Mouse (Mus musculus) megakaryocyte, embryonic 14.5 days (primary cell): ENCODE results near the gene Fut11. TPM values are rescaled to one million over a fixed set of nuclear protein-coding genes. Genes with fewer than 3 reads are reported as not detected.

ENCODE experiments used
- H3K27me3 ChIP-seq: replicated peaks from 2 replicates; pipeline ENCODE3; 2012; ENCODE audit warnings: inconsistent platforms
- H3K36me3 ChIP-seq: replicated peaks from 2 replicates; pipeline ENCODE3; 2012; ENCODE audit warnings: low read length, inconsistent platforms, mixed read lengths
- H3K4me1 ChIP-seq: 2 replicates; pipeline ENCODE4 v1.6.1; 2012; ENCODE audit warnings: inconsistent platforms
- H3K4me3 ChIP-seq: replicated peaks from 2 replicates; pipeline ENCODE3; 2012; ENCODE audit warnings: moderate library complexity, mild to moderate bottlenecking, inconsistent platforms
- H3K9me3 ChIP-seq: 2 replicates; pipeline ENCODE4 v1.6.1; 2012; ENCODE audit warnings: inconsistent platforms
- FLI1 ChIP-seq: IDR thresholded peaks from 2 replicates; pipeline ENCODE4 v1.6.1; 2012; ENCODE audit warnings: low read length, inconsistent platforms, mixed read lengths
- GATA1 ChIP-seq: IDR thresholded peaks from 3 replicates; pipeline ENCODE4 v1.6.1; 2012; ENCODE audit warnings: mixed read lengths, low read length, inconsistent platforms, borderline replicate concordance
- polyA plus RNA-seq: library from polyadenylated mRNA; stranded (reverse); fragments of >175 nt; gene quantifications from 2 replicates; pipeline ENCODE4 v1.2.3, GENCODE M21; 2012; ENCODE audit warnings: low replicate concordance; ENCODE audit not compliant: insufficient read depth

Fut11 gene
- polyA plus RNA-seq, 1 experiment: 8.5 TPM

- no peaks in the 10 kb centered on the region for H3K36me3 ChIP-seq
- H3K4me1 ChIP-seq: peaks cover 67% of the 10 kb centered on the region
- peaks cover 28% of the 10 kb centered on the region for H3K27me3 ChIP-seq
- no peak overlapping the region for H3K4me3 ChIP-seq
- H3K9me3 ChIP-seq: no peaks in the 10 kb centered on the region
- no peak for TF ChIP-seq FLI1
- no peak for TF ChIP-seq GATA1
These were observed 35.9 kb upstream of the Fut11 start for GRCm38 (mm10) chr14:20658902-20659301.

DNA sequence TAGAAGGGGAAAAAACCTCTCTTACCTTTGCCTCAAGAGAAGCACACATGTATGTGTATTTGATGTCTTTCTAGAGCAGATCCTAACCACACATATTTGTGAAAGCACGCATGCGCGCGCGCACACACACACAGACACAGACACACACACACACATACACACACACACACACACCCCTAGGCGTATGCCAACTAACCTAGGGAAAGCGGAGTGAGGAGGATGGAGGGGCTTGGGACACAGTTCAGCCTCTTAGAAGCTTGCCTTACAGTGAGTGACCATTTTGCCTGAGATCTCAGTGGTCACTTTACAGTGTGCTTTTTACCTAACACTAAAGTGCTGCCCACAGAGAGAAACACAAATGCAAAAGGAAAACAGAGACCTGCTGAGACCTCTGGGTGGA is 35.1 kb upstream of the Fut11 start:
- TF ChIP-seq GATA1 (no peak), FLI1 (no peak)
- Histone ChIP-seq H3K4me1 (peaks cover 71% of the 10 kb centered on the region), H3K36me3 (no peaks in the 10 kb centered on the region), H3K9me3 (no peaks in the 10 kb centered on the region), H3K4me3 (no peak overlapping the region), H3K27me3 (peaks cover 35% of the 10 kb centered on the region)

GRCm38 (mm10) chr14:20660827-20661660 is 33.7 kb upstream of the Fut11 start:
- no peaks in the 10 kb centered on the region for H3K36me3 ChIP-seq
- no peak for TF ChIP-seq GATA1
- TF ChIP-seq FLI1: no peak
- peaks cover 57% of the 10 kb centered on the region for H3K4me1 ChIP-seq
- H3K27me3 ChIP-seq: peaks cover 45% of the 10 kb centered on the region
- no peaks in the 10 kb centered on the region for H3K9me3 ChIP-seq
- H3K4me3 ChIP-seq: peak overlapping the region; percentile 93

GRCm38 (mm10) chr14:20661661-20662331 is 33.0 kb upstream of the Fut11 start:
- Histone ChIP-seq H3K4me1 (peaks cover 52% of the 10 kb centered on the region), H3K9me3 (no peaks in the 10 kb centered on the region), H3K27me3 (peaks cover 52% of the 10 kb centered on the region), H3K36me3 (no peaks in the 10 kb centered on the region), H3K4me3 (peak overlapping the region; percentile 93)
- TF ChIP-seq FLI1: no peak
- no peak for TF ChIP-seq GATA1

GRCm38 (mm10) chr14:20662740-20663139 is 32.0 kb upstream of the Fut11 start:
- Histone ChIP-seq H3K4me3 (no peak overlapping the region), H3K36me3 (no peaks in the 10 kb centered on the region), H3K4me1 (peaks cover 47% of the 10 kb centered on the region), H3K27me3 (peaks cover 60% of the 10 kb centered on the region), H3K9me3 (no peaks in the 10 kb centered on the region)
- no peak for TF ChIP-seq GATA1
- TF ChIP-seq FLI1: no peak

GRCm38 (mm10) chr14:20663601-20664000 is 31.2 kb upstream of the Fut11 start:
- no peak overlapping the region for H3K4me3 ChIP-seq
- peaks cover 67% of the 10 kb centered on the region for H3K27me3 ChIP-seq
- TF ChIP-seq GATA1 (no peak), FLI1 (no peak)
- H3K9me3 ChIP-seq: no peaks in the 10 kb centered on the region
- peaks cover 46% of the 10 kb centered on the region for H3K4me1 ChIP-seq
- H3K36me3 ChIP-seq: no peaks in the 10 kb centered on the region

- TF ChIP-seq GATA1 (no peak), FLI1 (no peak)
- Histone ChIP-seq H3K4me1 (peaks cover 45% of the 10 kb centered on the region), H3K27me3 (peaks cover 74% of the 10 kb centered on the region), H3K9me3 (no peaks in the 10 kb centered on the region), H3K36me3 (no peaks in the 10 kb centered on the region), H3K4me3 (no peak overlapping the region)
These were observed 30.3 kb upstream of the Fut11 start for GRCm38 (mm10) chr14:20664436-20664835.

GRCm38 (mm10) chr14:20667469-20667868 is 27.3 kb upstream of the Fut11 start:
- peaks cover 65% of the 10 kb centered on the region for H3K27me3 ChIP-seq
- H3K9me3 ChIP-seq: no peaks in the 10 kb centered on the region
- no peak overlapping the region for H3K4me3 ChIP-seq
- peaks cover 22% of the 10 kb centered on the region for H3K4me1 ChIP-seq
- TF ChIP-seq GATA1 (no peak), FLI1 (no peak)
- peaks cover 3% of the 10 kb centered on the region for H3K36me3 ChIP-seq

DNA sequence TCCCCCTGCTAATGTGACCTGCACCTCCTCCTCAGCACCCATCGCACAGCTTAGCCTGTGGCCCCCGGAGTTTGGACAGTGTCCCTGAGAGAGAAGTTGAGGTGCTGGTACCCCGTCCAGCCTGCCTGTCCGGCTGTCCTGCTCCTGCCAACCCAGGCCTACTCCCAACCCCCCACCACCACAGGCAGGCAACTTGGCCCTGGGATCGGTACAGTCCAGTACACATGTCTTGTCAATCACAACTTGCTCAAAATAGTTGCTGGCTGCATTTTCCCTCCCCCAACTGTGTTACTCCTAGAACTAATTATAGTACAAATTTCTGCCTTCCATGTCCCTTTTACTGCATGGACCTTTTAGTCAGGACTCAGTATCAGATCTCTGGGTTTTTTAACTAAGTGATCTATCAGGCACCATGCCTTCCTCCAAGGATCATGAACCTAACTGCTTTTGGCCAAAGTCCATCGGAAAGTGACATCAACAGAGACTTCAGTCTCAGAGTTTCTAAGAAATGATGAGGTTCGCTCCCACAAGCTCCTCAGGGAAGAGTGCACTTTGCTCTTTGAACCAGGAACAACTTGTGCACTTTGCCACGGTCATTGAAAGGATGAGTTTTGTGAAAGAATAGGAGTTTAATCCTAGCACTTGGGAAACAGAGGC is 26.5 kb upstream of the Fut11 start, which contains the start of gene Synpo2l:
TSS of gene Synpo2l (minus strand) at position 201 of the 657 bp plus-strand sequence.
- Histone ChIP-seq H3K36me3 (peaks cover 5% of the 10 kb centered on the region), H3K27me3 (peaks cover 57% of the 10 kb centered on the region), H3K4me3 (no peak within 1 kb of the TSS), H3K4me1 (peaks cover 21% of the 10 kb centered on the region), H3K9me3 (no peaks in the 10 kb centered on the region)
- TF ChIP-seq GATA1 (no peak), FLI1 (no peak)

- H3K9me3 ChIP-seq: no peaks in the 10 kb centered on the region
- H3K27me3 ChIP-seq: peaks cover 17% of the 10 kb centered on the region
- H3K4me1 ChIP-seq: peaks cover 27% of the 10 kb centered on the region
- peaks cover 31% of the 10 kb centered on the region for H3K36me3 ChIP-seq
- H3K4me3 ChIP-seq: peak overlapping the region; percentile 99
- TF ChIP-seq GATA1: no peak
- TF ChIP-seq FLI1: no peak
These were observed 21.8 kb upstream of the Fut11 start for GRCm38 (mm10) chr14:20672990-20673389.
